Mouse (Mus musculus) heart, postnatal 14 days (tissue): ENCODE results near the gene Gcn1l1. TPM values are rescaled to one million over a fixed set of nuclear protein-coding genes. Genes with fewer than 3 reads are reported as not detected.

Source experiments
- DNase-seq, 2 experiments: peaks; one replicate each; pipeline ENCODE4 v3.0.0; 2021 to 2022
- intact Hi-C: fragments of 180-260 bp; cut with DNase I; formaldehyde crosslinking; loops from one replicate; pipeline ENCODE4 v1.15.1; 2025
- total RNA-seq, 2 experiments: library from RNA; stranded (reverse); gene quantifications; 2 replicates each; pipeline ENCODE4 v1.2.3; 2021

Gene Gcn1l1
- total RNA-seq, 2 experiments from 2014 or later, result 45.1 to 46.6 TPM

DNA sequence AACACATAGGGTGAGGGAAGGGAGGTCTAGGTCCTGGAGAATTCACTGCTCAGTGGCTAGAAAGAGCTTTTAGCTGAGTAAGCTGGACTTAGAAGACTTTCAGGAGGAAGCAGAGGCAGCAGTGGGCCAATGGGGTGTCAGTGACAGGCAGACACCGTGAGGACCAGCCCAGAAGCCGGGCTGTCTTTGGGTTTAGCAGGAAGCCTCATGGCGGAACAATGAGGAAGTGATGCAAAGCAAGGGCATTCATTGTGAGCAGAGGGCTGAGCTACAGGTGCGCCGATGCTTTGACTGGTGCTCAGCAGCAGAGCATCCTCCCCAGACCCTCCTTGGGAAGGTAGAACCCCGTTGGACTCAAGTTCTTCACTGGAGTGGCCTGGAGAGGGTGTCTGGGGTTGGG, 70.5 kb downstream of the Gcn1l1 start:
- intact Hi-C loops, result no loop called here
- peak in 1 of 2 experiments; percentile 21 for DNase-seq

DNA sequence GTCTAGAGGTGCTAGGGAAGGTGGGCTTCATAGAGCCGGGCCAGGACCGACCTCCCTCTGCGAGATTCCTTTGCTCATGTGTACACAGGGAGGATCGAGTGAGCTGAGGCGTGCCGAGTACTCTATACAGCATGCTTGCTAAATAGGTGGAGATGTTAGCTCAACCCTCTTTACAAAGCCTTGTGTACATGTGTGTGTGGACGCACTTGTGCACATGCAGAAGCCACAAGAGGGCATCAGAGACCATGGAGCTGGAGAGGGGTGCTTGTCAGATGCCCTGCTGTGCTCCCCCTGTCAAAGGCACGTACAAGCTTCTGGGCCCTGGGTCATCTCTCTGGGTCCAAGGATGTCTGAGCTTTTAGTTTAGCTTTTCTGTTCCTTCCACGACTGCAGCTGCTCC, 79.1 kb downstream of the Gcn1l1 start:
- intact Hi-C loops, result no loop called here
- no peak for DNase-seq

DNA sequence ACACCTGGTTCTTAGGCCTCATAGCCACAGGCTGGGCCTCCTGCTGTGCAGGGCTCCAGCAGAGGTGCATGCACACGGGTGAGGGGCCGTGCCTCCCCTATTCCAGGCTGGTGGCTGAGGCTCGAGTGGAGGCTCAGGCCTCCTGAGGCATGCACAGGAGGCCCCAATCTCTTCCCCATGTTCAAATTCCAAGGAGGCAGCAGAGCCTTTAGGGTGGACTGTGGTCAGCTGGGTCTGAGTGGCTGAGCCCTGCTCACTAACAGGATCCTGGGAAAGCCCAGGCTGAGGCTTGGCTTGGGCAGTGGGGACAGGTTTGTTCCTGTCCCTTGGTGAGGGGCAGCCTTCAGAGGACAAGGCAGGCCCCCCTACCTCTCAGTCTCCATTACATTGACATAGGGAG, 83.8 kb downstream of the Gcn1l1 start:
- no peak for DNase-seq
- intact Hi-C loops, result no loop called here

DNA sequence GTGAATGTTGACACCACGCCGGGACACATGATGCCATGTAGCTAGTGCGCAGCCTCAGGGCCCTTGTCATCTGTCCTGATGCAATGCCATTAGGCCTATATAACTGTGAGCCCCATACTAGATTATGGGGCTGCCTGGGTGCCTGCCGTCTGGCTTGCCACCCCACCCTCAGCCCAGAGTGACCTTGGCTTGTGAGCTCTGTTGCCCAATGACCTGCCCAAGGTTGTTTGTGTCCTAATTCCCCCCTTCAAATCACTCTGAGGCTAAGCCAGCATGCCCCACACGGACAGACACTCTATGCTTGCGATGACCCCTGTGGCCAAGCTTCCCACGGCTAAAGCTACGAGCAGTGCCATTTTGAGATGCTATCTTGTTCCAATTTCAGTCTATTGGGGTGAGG, 84.6 kb downstream of the Gcn1l1 start:
- DNase-seq, result no peak
- intact Hi-C loops, result loop anchor here (10.0 kb wide), 1 partner anchor 195 kb away; the partner anchor contains the start of gene Cit

DNA sequence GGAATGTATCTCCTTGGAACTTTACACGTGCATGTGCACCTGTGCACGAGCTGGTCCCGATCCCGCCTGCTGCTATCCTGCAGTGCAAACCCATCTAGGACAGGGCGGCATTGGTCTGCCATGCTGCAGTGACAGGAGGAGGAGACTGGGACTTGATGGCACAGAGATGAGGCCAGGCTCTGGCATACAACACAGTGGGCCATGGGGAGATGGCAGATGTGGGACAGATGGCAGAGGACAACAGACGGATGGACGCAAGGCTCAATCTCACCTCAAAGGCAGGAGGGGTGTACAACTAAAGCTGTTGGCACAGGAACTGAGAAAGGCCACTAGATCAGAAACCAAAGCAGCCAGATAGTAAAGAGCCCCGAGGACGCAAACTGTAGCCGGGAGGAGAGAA, 85.8 kb downstream of the Gcn1l1 start:
- intact Hi-C loops, result loop anchor here (10.0 kb wide), 1 partner anchor 194 kb away; the partner anchor contains the start of gene Cit
- no peak for DNase-seq

DNA sequence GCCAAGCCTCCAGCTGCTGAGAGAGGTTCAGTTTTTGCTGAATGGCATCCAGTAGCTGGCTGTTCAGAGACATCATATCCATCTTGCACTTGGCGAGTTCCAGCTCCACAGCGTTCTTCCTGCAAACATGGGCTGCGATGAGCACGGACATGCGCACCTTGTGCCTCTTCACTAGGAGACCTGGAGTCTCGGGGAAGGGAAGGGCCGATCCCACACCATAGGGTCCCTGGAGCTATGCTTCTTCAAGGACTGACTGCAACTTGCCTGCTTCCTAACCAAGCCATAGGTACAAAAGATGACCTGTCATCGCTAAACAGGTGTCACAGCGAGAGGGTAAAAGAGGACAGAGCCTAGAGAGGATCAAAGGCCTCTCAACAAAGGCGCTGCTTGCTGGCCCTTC, 86.8 kb downstream of the Gcn1l1 start:
- intact Hi-C loops, result loop anchor here (1.0 to 10.0 kb wide), 2 partner anchors 18 to 193 kb away; partner anchors contain the start of gene Cit
- DNase-seq, result no peak

DNA sequence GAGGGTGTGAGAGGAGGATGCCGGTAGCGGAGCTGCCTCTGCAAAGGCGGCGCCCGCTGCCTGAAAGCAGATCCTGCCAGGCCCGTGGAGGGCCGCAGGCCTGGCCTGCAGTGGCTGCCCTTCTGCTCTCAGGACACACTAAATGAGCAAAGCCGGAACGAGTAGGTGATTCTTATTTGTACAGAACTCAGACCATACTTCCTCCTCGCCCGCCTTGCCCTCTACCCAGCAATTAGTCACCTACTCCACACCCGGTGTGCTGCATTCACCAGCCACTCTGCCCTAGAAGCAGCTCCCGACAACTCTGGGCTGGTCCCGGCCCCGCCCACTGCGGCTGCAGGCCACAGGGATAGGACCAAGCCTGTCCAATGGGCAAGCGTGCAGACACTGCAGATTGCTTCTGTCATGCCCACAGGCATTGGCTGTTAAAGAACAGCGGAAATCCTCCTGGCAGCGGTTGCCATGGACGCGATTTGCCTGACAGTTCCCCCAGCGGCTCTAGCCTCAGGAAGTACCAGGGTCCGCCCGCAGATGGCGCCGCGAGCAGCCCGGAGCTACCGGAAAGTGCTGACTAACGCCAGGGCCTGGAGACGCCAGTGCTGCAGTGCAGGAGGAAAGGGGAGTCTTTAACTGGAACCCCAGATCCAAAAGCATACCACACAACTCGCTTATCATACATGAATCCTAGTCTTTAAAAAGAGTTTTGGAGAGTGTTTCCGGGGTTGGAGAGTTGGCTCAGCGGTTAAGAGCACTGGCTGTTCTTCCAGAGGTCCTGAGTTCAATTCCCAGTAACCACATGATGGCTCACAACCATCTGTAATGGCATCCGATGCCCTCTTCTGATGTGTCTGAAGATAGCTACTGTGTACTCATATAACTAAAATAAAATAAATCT, 87.9 kb downstream of the Gcn1l1 start:
- DNase-seq, result peak; percentile 100
- intact Hi-C loops, result loop anchor here (1.0 to 10.0 kb wide), 2 partner anchors 19 to 192 kb away; partner anchors contain the start of gene Cit

DNA sequence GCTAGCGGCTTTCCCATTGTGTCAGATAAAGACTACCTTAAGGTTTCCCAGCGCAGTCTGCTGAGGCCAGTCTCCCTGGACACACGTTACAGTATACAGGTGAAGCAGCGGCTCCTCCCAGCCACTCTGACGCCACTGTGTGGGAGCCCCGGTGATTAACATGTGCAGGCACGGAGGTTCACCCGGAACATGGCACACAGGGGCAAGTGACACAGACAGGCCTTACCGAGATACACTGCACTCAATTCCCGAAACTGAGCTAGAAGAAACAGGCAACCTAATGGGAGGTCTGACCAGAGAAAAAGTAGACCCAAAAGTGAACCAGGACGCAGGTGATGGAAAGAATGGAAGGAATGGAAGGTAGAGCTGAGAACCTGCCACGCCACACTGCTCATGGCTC, 88.7 kb downstream of the Gcn1l1 start:
- no peak for DNase-seq
- intact Hi-C loops, result loop anchor here (10.0 kb wide), 1 partner anchor 191 kb away; the partner anchor contains the start of gene Cit

DNA sequence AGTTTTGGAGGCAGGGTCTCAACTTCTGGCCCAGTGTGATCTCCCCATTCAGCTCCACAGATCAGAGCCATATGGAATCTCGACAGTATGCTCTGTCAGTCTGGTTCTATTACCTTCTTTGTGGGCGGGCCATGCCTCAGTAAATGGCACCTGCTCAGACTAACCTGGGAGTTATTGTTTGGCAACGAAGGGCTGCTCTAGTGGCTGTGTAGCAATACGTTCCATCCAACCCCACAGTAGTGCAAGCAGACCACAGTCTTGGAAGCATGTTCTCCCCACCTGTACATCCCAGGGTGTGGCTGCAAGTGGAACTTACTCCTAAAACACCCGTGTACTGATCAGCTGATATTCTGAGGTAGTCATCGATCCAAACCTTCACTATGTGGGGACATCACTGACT, 91.6 kb downstream of the Gcn1l1 start:
- intact Hi-C loops, result loop anchor here (10.0 kb wide), 1 partner anchor 188 kb away; the partner anchor contains the start of gene Cit
- DNase-seq, result no peak

DNA sequence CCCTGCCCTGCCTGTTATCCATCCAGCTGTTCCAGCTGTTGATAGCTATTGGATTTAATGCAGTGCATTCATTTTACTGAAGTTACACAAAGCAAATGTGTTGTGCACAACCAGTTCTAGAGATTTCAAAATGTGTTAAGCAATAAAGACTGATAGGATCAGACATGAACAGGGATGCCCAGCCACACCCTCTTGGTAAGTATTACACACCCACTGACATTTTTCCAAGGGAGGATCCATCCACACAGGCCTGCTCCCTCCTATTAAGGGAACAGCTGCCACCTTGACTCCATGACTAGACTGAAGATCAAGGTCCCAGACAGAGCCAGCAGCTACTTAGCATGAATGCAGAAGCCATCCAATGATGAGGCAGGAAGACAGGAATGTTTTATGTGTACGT, 92.2 kb downstream of the Gcn1l1 start:
- intact Hi-C loops, result loop anchor here (10.0 kb wide), 1 partner anchor 188 kb away; the partner anchor contains the start of gene Cit
- DNase-seq, result no peak

DNA sequence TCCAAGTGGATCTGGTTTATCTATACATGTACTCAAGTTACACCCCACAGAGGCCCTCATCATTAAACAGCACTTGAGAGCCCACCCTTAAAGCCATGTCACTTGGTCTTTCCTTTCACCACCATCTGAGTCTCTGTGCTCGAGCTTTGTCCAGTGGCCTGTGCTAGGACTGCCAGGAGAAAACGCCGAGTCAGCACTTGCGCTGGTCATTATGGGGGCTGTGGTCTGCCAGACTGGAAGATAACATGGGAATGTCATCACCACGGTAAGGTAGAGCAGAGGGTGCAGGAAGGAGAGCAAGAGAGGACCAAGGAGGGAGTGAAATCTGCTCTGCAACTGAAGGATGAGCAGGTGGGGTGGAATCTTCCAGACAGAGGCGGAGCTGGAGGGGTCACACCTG, 93.3 kb downstream of the Gcn1l1 start:
- intact Hi-C loops, result loop anchor here (10.0 kb wide), 1 partner anchor 186 kb away; the partner anchor contains the start of gene Cit
- no peak for DNase-seq

DNA sequence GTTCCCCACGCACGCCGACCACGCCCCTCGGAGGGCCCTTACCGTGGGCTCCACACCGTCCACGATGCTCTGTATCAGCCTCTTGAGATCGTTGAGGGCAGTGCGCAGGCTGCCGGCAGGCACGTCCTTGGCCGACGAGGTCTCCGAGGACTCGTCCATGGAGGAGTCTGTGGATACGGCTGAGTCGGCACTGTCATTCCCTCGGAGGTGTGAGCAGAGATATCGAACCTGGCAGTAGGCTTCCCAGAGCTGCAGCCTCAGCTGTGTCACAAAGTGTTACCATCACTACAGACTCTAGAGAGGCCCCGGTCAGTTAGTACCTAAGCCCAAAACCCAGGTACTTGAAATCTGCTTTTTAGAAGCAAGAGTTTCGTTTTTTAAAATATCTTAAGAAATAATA, 97.6 kb downstream of the Gcn1l1 start:
- intact Hi-C loops, result no loop called here
- no peak for DNase-seq

DNA sequence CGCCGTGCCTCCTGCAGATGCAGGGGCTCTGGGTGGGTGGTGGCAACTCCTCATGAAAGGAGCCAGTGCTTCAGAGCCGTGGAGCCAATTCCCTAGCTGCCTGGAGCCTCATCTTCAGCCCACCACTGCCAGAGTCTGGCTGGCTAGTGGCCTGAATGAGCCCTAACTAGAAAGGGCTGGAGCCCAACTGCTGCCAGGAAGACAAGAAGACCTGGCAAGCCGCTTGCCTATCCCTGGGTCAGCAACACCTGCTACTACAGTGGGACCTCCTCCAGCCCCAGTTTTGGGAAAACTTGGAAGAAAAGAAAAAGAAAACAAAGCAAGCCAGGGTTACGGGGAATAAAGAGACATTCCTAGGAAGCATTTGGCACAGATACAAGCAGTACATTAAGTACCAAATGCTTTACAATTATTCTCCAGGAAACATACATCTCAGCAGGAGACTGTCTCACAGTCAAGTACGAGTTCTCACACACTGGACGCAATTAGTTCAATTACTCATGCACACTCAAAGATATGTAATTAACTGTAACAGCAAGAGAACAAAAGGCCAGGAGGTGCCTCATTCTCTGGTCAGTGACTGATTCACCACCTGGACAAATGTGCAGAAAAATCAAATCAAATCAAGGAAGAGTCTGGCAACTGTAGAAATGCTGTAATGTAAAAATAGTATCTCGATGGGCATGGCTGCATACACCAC, 101.5 kb downstream of the Gcn1l1 start:
- intact Hi-C loops, result no loop called here
- no peak for DNase-seq

DNA sequence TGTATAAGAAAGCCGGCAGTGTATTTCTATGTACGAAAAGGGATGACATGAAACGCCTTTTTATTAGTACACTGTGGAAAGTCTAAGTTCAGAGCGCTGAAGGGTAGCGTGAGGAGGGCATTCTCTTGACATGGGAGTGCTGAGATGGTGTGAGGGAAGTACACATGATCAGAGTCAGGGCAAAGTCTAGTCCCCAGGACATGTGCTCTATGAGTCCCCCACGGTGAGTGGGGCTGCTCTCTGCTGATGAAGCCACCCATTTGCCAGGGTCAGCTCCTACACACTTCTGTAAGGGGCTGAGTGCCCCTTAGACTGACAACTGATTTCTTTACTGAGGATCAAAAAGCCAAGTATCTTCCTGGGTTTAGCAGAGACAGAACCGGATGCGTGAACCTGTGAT, 102.2 kb downstream of the Gcn1l1 start:
- intact Hi-C loops, result no loop called here
- DNase-seq, result no peak

DNA sequence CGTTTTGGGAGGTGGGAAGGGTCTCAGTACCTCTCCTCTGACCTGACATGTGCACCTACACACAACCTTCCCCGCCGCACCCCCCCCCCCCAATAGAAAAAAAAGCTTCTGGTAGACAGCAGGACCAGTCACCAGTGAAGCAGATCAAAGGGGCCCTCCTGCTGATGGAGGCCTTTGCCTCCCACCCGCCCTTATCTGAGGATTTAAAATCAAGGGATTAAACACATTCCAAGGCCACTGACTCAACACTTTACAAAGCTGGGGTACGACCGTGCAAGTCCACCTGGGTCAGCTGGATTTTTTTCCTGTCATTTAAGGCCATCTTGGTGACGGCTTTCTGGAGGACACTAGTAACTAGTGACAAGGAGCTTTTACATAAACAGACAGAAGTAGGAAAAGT, 102.8 kb downstream of the Gcn1l1 start:
- intact Hi-C loops, result no loop called here
- DNase-seq, result no peak

DNA sequence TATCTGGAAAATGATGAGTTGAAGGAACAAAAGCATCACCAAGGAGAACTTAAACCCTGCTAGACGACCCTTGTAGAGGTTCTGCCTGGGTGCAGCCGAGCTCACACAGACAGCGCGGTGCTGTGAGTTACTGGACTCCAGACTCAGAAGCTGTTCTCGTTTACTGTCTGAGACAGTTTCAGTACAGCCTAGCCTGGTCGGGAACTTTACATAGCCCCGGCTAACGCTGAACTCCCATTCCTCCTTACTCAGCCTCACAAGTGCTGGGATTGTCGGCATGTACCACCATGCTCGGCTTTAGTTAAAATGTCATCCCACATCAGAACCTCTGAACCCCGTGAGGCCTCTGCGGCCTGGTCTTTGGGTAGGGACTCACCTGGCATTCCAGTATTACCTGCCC, 103.9 kb downstream of the Gcn1l1 start:
- no peak for DNase-seq
- intact Hi-C loops, result no loop called here

DNA sequence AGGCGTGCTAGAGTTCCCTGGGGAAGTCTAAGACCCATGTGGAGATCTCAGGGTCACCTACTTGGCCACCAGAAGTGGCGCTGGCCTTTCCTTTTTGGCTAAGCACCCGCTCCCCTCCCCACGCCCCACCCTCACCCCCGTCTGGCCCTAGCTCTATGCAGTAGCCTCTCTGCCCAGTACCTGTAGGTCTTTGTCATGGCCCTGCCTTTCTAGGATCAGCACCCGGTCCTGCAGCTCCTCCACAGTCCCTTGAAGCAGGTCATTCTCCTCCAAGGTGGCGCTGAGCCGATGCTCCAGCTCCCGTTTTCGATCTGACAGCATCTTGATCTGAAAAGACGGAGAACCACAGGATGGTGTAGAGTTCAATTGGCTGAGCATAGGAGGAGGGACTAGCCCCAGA, 104.9 kb downstream of the Gcn1l1 start:
- intact Hi-C loops, result no loop called here
- DNase-seq, result no peak

DNA sequence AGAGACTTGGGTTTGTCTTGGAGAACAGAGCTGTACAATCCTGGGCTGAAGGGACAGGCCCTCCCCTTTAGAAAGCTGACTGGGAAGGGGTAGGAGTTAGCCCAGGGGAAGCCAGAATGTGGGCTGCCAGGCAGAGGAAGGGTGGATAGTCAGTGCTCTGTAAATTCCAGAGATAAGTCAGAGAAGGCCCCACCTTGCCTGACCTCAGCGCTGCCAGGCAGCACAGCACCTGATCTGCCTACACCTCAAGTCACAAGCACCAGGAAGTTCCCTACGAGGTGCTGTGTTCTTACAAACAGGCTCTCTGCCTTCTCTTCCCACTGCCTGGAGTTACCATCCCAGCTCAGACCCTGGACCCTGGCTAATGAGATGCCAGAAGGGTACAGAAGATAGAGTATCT, 105.4 kb downstream of the Gcn1l1 start:
- intact Hi-C loops, result no loop called here
- DNase-seq, result no peak

DNA sequence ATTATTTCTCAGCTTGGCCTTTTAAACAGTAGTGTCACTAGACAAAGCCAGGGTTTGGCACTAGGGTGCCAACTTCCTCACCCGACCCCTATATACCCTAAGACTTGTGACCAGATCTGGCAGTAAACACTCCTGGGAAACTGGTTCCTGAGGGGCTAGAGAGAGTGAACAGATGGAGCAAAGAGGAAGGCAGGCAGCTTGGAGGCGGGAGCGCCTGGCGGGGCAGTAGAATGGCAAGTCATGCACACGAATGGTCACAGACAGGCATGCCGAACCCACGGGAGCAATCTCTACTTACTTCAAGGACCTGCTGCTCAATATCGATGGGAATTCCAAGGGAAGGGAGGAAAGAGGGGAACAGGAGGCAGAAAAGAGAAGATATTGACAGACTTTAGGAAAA, 106.8 kb downstream of the Gcn1l1 start:
- intact Hi-C loops, result no loop called here
- DNase-seq, result no peak
